Mouse (Mus musculus): Measurements from ENCODE around the gene Setd1a. TPM values are rescaled to one million over a fixed set of nuclear protein-coding genes. Genes with fewer than 3 reads are reported as not detected.
"Not testable (repeated sequence)": the region's sequence is repeated elsewhere in the genome, so short reads cannot be mapped to it uniquely, and the experiment has no call there.

Gene Setd1a
- total RNA-seq, 2 experiments from 2014 or later: 21.0 to 22.3 TPM

GRCm38 (mm10) chr7:127763642-127764041, 12.8 kb upstream of the Setd1a start:
- no peak for DNase-seq
- intact Hi-C loops (cut with DNase I): no loop called here

- no peak for DNase-seq
- intact Hi-C loops (cut with DNase I): no loop called here
Observed at GRCm38 (mm10) chr7:127765756-127766155, 10.7 kb upstream of the Setd1a start.

GRCm38 (mm10) chr7:127766851-127767609, 9.4 kb upstream of the Setd1a start:
- no peak for DNase-seq
- intact Hi-C loops (cut with DNase I): no loop called here

- no peak for DNase-seq
- intact Hi-C loops (cut with DNase I): no loop called here
Observed at GRCm38 (mm10) chr7:127767671-127768345, 8.7 kb upstream of the Setd1a start.

GRCm38 (mm10) chr7:127768346-127768996, 8.0 kb upstream of the Setd1a start:
- intact Hi-C loops (cut with DNase I): no loop called here

GRCm38 (mm10) chr7:127768997-127769593, 7.4 kb upstream of the Setd1a start:
- DNase-seq: peak; percentile 92 to 95
- intact Hi-C loops (cut with DNase I): no loop called here

More at GRCm38 (mm10) chr7:127768346-127768996, 8.0 kb upstream of the Setd1a start:
- DNase-seq: no peak

GRCm38 (mm10) chr7:127769651-127770038, 6.8 kb upstream of the Setd1a start, which contains the start of gene Orai3:
Gene Orai3 (plus strand): TSS chr7:127769815.
- intact Hi-C loops (cut with DNase I): no loop called here
- peak; percentile 88 to 89 for DNase-seq

- intact Hi-C loops (cut with DNase I): no loop called here
- no peak for DNase-seq
Observed at GRCm38 (mm10) chr7:127770039-127770905, 6.2 kb upstream of the Setd1a start.

GRCm38 (mm10) chr7:127771262-127771661, 5.2 kb upstream of the Setd1a start:
- intact Hi-C loops (cut with DNase I): no loop called here
- DNase-seq: no peak

GRCm38 (mm10) chr7:127772080-127772479, 4.4 kb upstream of the Setd1a start:
- no peak for DNase-seq
- intact Hi-C loops (cut with DNase I): no loop called here

GRCm38 (mm10) chr7:127772557-127772956, 3.9 kb upstream of the Setd1a start:
- DNase-seq: no peak
- intact Hi-C loops (cut with DNase I): no loop called here

GRCm38 (mm10) chr7:127773664-127774384, 2.6 kb upstream of the Setd1a start:
- intact Hi-C loops (cut with DNase I): no loop called here
- peak; percentile 69 to 80 for DNase-seq

- intact Hi-C loops (cut with DNase I): loop anchor here (5.0 kb wide), 1 partner anchor 101 kb away; the partner anchor contains the start of genes Zfp646 and Zfp668
- DNase-seq: not testable (repeated sequence)
Observed at GRCm38 (mm10) chr7:127775837-127776236, 633 bp upstream of the Setd1a start.

- intact Hi-C loops (cut with DNase I): loop anchor here (5.0 kb wide), 1 partner anchor 100 kb away; the partner anchor contains the start of genes Zfp646 and Zfp668
- peak; percentile 97 for DNase-seq
Observed at GRCm38 (mm10) chr7:127776878-127777473, 506 bp downstream of the Setd1a start.

GRCm38 (mm10) chr7:127777474-127778266, 1.2 kb downstream of the Setd1a start:
- DNase-seq: peak; percentile 67 to 69
- intact Hi-C loops (cut with DNase I): loop anchor here (5.0 kb wide), 1 partner anchor 100 kb away; the partner anchor contains the start of genes Zfp646 and Zfp668

GRCm38 (mm10) chr7:127778350-127778749, 1.9 kb downstream of the Setd1a start:
- intact Hi-C loops (cut with DNase I): loop anchor here (5.0 kb wide), 1 partner anchor 99 kb away; the partner anchor contains the start of genes Zfp646 and Zfp668

GRCm38 (mm10) chr7:127785308-127785707, 8.8 kb downstream of the Setd1a start, which contains the start of gene Gm49388:
Gene Gm49388 (plus strand): TSS chr7:127785608.
- no peak for DNase-seq
- intact Hi-C loops (cut with DNase I): no loop called here

More at GRCm38 (mm10) chr7:127778350-127778749, 1.9 kb downstream of the Setd1a start:
- DNase-seq: no peak

All from heart, postnatal 14 days (tissue).